Mouse (Mus musculus) stomach, embryonic 16.5 days (tissue): Measurements from ENCODE around the gene Bicra. TPM values are rescaled to one million over a fixed set of nuclear protein-coding genes. Genes with fewer than 3 reads are reported as not detected.

Experiments
- polyA plus RNA-seq: library from polyadenylated mRNA; unstranded; fragments of >200 nt; fragmentation: Nextera tagmentation; extraction: Ambion mirVana; gene quantifications from 2 replicates; pipeline ENCODE4 v1.2.1, GENCODE M21; 2015

The Bicra gene
- polyA plus RNA-seq, 1 experiment from 2014 or later, result 4.5 TPM

Other genes with a start within 250 kb of the Bicra start
- gene Obox6, start 208.2 kb downstream of the Bicra start, polyA plus RNA-seq, result not detected in 2 replicates
- gene Crx, start 168.0 kb downstream of the Bicra start, polyA plus RNA-seq, result not detected in 2 replicates
- gene Crxos, start 165.3 kb downstream of the Bicra start, polyA plus RNA-seq, result not detected in 2 replicates
- 684 and 739 TPM in 2 replicates for gene Selenow, start 125.5 kb downstream of the Bicra start, polyA plus RNA-seq
- gene Nop53, start 101.8 kb downstream of the Bicra start, polyA plus RNA-seq, result 162 and 168 TPM in 2 replicates
- gene Ehd2, start 80.4 kb downstream of the Bicra start, polyA plus RNA-seq, result 65.8 and 76.3 TPM in 2 replicates
- 0.05 and 0.10 TPM in 2 replicates for gene Zfp541, start 13.9 kb upstream of the Bicra start, polyA plus RNA-seq
- gene Napa, start 50.5 kb upstream of the Bicra start, polyA plus RNA-seq, result 206 and 230 TPM in 2 replicates
- 26.7 and 27.2 TPM in 2 replicates for gene Kptn, start 72.0 kb upstream of the Bicra start, polyA plus RNA-seq
- 0.25 TPM in 2 replicates for gene Slc8a2, start 81.9 kb upstream of the Bicra start, polyA plus RNA-seq
- 22.0 and 22.1 TPM in 2 replicates for gene Meis3, start 127.2 kb upstream of the Bicra start, polyA plus RNA-seq
- gene Dhx34, start 174.1 kb upstream of the Bicra start, polyA plus RNA-seq, result 34.3 and 36.6 TPM in 2 replicates
- 0.21 and 0.30 TPM in 2 replicates for gene C5ar2, start 196.2 kb upstream of the Bicra start, polyA plus RNA-seq
- 4.6 and 4.8 TPM in 2 replicates for gene C5ar1, start 211.6 kb upstream of the Bicra start, polyA plus RNA-seq
- gene Inafm1, start 225.7 kb upstream of the Bicra start, polyA plus RNA-seq, result 11.8 and 12.8 TPM in 2 replicates
- 16.7 and 18.8 TPM in 2 replicates for gene Ccdc9, start 238.9 kb upstream of the Bicra start, polyA plus RNA-seq